Mouse (Mus musculus): ENCODE data around the gene Eif4g3.
"Not testable (repeated sequence)": the region's sequence is repeated elsewhere in the genome, so short reads cannot be mapped to it uniquely, and the experiment has no call there.

The Eif4g3 gene

GRCm38 (mm10) chr4:137970623-137971199 is 22.1 kb upstream of the Eif4g3 start:
- CTCF ChIA-PET: not testable (repeated sequence)

GRCm38 (mm10) chr4:137974856-137975432 is 17.9 kb upstream of the Eif4g3 start:
- POLR2A ChIA-PET: not testable (repeated sequence)

More at GRCm38 (mm10) chr4:137970623-137971199, 22.1 kb upstream of the Eif4g3 start:
- POLR2A ChIA-PET: not testable (repeated sequence)

DNA sequence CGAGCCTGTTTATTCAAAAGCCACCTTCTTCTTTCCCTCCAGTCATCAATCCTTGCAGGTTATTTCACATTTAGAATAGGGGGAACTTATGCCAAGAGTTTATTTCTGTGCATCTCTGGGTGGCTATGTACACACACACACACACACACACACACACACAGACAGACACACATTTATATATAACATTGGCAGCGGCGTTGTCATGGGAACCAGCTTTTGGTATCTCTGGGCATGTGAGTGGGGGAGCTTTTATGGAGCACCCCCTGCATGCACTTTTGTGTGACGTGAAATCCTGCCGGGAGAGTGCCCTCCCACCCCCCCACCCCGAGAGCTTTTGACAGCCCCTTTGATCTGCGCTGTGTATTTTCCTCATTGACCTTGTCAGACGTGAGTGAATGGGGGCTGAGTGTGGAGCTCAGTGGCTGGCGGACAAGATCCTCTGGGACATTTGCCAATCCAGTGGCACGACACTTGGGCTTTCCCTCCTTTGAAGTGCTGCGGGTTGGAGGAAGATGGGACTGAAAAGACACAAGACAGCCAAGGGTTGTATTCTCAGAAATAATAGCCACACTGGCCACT is 13.7 kb upstream of the Eif4g3 start:
- CTCF ChIA-PET, POLR2A ChIA-PET: not testable (repeated sequence)

More at GRCm38 (mm10) chr4:137974856-137975432, 17.9 kb upstream of the Eif4g3 start:
- CTCF ChIA-PET: not testable (repeated sequence)

DNA sequence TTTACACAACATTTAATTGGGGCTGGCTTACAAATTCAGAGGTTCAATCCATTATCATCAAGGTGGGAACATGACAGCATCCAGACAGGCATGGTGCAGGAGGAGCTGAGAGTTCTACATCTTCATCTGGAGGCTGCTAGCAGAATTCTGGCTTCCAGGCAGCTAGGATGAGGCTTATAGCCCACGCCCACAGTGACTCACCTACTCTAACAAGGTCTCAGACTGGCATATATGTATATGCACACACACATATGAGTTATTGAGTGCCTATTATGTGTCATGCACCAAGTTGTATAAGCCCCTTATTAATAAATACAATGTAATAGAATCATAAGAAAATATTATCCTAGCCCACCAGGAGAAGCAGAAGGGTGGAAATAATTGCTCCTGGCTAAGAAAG is 10.0 kb upstream of the Eif4g3 start:
- ChIA-PET POLR2A (no interaction called here), CTCF (no interaction called here)

DNA sequence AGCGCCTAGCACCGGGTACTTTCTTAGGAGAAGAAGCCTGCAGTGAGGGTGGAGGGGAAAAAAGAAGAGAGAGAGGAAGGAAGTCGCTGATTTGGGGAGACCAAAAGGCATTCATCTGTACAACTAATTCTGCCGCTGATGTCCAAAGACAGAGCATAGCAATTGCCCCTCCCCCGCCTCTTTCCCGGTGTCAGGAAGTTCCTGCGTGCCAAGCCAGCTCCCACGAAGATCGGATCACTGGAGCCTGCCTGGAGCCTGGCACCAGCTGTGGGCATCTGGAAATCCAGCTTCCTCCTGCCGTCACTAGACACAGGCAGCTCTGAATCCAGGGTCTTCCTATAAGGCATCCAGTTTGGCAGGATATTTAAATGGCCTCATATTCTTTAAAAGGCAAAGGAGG is 8.6 kb upstream of the Eif4g3 start:
- POLR2A ChIA-PET: interaction anchor here in 1 of 4 experiments (0.5 kb wide), 1 partner anchor 359 kb away, joined by 3 read pairs; no protein-coding TSS in a partner anchor
- CTCF ChIA-PET: interaction anchor here in 2 of 4 experiments (0.6 to 0.8 kb wide), 3 partner anchors 15 to 122 kb away, joined by 3 to 12 read pairs (median 4); no protein-coding TSS in a partner anchor

DNA sequence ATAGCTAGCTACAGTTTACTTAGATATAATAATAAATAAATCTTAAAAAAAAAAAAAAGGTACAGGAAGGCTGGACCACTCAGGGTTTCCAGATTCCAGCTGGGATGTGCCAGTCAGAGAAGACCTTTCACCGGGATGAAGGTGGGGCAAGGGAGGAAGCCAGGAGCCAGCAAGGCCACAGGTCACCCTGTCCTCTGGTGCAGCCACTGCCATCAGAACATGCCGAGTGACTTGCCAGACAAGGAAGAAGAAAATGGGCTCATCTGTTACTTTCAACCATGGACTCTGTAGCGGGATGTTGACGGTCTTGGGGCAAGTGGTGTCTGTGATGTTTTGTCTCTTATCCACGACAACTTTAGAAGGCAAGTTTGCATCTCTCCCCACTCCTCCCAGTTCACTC is 8.1 kb upstream of the Eif4g3 start:
- POLR2A ChIA-PET: no interaction called here
- CTCF ChIA-PET: interaction anchor here in 2 of 4 experiments (0.7 to 0.8 kb wide), 2 partner anchors 16 to 122 kb away, joined by 3 to 4 read pairs; no protein-coding TSS in a partner anchor

DNA sequence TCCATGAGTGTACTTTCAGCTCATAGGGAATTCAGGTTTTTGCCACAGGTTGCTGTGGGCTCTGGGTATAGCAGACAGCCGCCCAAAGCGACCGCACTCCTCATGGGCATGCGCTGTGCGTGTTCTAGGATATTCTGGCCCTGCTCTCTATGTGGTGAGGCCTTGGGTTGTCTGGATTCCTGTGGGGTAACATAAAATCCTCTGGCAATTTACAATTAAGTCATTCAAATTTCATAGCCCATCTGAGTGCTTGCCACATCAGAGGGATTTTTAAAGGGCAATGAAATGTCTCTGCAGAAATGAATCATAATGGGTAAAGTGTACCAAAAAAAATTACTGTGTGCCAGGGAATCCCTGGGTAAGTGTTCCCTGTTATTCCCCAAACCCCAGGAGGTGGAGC is 3.4 kb upstream of the Eif4g3 start:
- ChIA-PET CTCF (interaction anchor here in 1 of 4 experiments (0.6 kb wide), 1 partner anchor 294 kb away, joined by 5 read pairs; no protein-coding TSS in a partner anchor), POLR2A (no interaction called here)

DNA sequence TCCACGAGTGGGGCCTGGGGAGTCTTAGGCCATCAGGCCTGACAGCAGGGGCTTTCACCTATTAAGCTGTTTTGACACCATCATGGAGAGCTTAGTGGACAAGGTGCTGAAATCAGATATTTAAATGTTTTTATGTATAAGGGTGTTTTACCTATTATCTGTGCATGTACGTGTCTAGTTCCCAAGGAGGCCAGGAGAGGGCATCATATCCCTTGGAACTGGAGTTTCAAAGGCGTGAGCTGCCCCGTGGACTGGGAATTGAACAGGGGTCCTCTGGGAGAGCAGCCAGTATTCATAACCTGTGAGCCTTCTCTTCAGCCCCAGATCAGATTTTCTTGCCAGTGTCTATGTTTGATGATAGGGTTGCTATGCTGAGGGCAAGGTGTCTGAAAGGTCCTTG is 2.4 kb upstream of the Eif4g3 start:
- POLR2A ChIA-PET: interaction anchor here in 2 of 4 experiments (0.5 to 1.4 kb wide), 3 partner anchors 129 to 262 kb away, joined by 3 read pairs; no protein-coding TSS in a partner anchor
- CTCF ChIA-PET: interaction anchor here (0.6 to 1.4 kb wide), 13 partner anchors 24 to 163 kb away, joined by 3 to 11 read pairs (median 3); no protein-coding TSS in a partner anchor

DNA sequence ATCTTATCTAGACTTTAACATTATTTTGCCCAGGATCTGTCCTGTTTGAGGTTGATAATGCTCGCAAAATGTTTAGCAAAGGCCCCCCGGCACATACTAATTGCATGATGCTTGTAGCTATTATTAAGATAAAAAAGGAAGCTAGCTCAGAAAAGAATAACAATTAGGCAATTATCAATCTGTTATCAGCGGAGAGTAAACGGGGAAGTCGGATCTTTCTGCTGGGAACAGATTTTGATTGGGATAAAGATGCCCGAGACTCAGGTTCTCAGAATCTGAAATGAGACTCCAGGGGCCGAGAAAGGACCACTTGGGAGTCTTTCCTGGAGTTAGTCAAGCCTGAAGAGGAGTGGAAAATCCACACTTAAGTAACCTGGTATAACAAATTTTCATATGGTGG is 1.6 kb upstream of the Eif4g3 start:
- ChIA-PET CTCF (interaction anchor here (0.5 to 1.4 kb wide), 18 partner anchors 9 to 384 kb away, joined by 3 to 11 read pairs (median 4); no protein-coding TSS in a partner anchor), POLR2A (interaction anchor here in 1 of 4 experiments (0.6 to 3.7 kb wide), 6 partner anchors 14 to 1276 kb away, joined by 3 to 18 read pairs (median 3); no protein-coding TSS in a partner anchor)

- CTCF ChIA-PET: interaction anchor here in 2 of 4 experiments (0.8 to 1.7 kb wide), 6 partner anchors 12 to 323 kb away, joined by 3 to 5 read pairs (median 4); partner anchors contain the start of gene Hp1bp3 (in 1 of the 2)
- POLR2A ChIA-PET: interaction anchor here in 3 of 4 experiments (0.8 to 3.7 kb wide), 6 partner anchors 12 to 311 kb away, joined by 3 to 18 read pairs (median 4); partner anchors contain the start of gene Ddost (in 1 of the 3)
Measured at GRCm38 (mm10) chr4:137993291-137993758, 503 bp downstream of the Eif4g3 start.

GRCm38 (mm10) chr4:137993821-137994561 is 1.2 kb downstream of the Eif4g3 start:
- ChIA-PET CTCF (interaction anchor here in 2 of 4 experiments (0.6 to 1.4 kb wide), 2 partner anchors 26 to 84 kb away, joined by 4 to 5 read pairs; no protein-coding TSS in a partner anchor), POLR2A (interaction anchor here in 3 of 4 experiments (0.5 to 3.7 kb wide), 9 partner anchors 10 to 868 kb away, joined by 3 to 18 read pairs (median 3); partner anchors contain the start of gene Ddost (in 1 of the 3))

DNA sequence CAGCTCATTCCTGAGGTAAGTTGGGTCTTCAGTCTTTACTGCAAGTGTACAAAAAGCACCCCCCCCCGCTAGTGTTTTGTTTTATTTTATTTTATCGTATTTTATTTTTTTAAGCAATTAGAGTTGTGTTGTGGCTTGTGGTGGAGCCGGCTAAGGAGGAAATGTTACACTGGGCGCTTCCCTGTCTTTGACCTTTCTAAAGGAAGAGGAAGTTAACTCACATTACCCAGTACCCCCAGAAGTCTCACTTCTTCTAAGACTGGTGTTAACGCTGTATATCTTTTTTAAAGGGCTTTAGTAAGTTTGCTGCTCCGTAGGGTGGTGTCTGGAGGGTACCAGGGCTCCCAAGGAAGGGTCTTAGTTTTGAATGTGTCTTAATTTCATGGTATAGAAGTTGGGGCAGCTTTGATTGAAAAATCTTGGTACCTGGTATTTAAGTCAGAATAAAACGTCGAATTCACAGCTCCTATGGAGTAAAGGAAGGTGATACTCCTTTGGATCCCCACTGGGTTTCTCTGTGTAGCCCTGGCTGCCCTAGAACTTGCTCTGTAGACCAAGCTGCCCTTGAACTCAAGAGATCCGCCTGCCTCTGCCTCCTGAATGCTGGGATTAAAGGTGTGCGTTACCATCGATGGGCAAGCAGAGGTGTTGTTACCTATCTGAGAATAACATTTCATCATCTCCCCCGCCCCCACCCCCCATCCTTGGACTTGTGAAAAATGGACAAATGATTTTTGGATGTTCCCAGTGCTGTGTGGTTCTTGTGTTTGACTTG is 1.9 kb downstream of the Eif4g3 start:
- ChIA-PET CTCF (interaction anchor here in 2 of 4 experiments (0.6 to 1.7 kb wide), 3 partner anchors 85 to 138 kb away, joined by 3 to 4 read pairs (median 4); no protein-coding TSS in a partner anchor), POLR2A (interaction anchor here (0.5 to 3.7 kb wide), 8 partner anchors 10 to 1368 kb away, joined by 3 to 18 read pairs (median 4); no protein-coding TSS in a partner anchor)

DNA sequence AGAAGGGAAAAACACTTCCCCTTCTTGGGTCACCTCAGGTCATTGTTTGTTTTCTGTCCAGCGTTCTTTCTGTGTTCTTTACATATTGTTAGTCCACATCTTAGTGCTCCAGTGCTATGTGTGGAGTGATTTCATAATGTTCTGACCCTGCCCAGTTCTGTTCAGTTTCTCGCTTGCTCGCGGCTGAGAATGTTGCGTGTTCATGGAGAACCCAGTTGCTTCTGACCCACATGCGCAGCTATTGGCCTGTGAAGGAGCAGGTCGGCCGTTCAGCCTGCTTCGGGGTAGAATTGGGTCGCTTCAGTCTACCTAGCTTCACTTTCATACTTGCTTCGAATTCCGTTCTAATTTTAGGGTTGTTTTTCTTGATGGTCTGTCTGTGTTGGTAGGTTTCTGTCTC is 2.6 kb downstream of the Eif4g3 start:
- CTCF ChIA-PET: interaction anchor here in 1 of 4 experiments (0.7 to 1.7 kb wide), 2 partner anchors 124 to 139 kb away, joined by 3 to 4 read pairs; no protein-coding TSS in a partner anchor
- POLR2A ChIA-PET: interaction anchor here in 2 of 4 experiments (0.6 kb wide), 2 partner anchors 23 to 1367 kb away, joined by 4 to 5 read pairs; no protein-coding TSS in a partner anchor

- POLR2A ChIA-PET: interaction anchor here in 1 of 4 experiments (0.6 kb wide), 1 partner anchor 8 kb away, joined by 3 read pairs; no protein-coding TSS in a partner anchor
- CTCF ChIA-PET: interaction anchor here in 2 of 4 experiments (0.6 to 1.2 kb wide), 4 partner anchors 8 to 284 kb away, joined by 3 to 4 read pairs (median 3); no protein-coding TSS in a partner anchor
Measured at GRCm38 (mm10) chr4:137998232-137998631, 5.4 kb downstream of the Eif4g3 start.

- POLR2A ChIA-PET: interaction anchor here in 2 of 4 experiments (0.5 to 0.9 kb wide), 3 partner anchors 9 to 249 kb away, joined by 3 to 4 read pairs (median 4); partner anchors contain the start of genes Kif17 (in 1 of the 2) and Sh2d5 (in 1 of the 2)
Measured at GRCm38 (mm10) chr4:138000682-138001081, 7.9 kb downstream of the Eif4g3 start.

DNA sequence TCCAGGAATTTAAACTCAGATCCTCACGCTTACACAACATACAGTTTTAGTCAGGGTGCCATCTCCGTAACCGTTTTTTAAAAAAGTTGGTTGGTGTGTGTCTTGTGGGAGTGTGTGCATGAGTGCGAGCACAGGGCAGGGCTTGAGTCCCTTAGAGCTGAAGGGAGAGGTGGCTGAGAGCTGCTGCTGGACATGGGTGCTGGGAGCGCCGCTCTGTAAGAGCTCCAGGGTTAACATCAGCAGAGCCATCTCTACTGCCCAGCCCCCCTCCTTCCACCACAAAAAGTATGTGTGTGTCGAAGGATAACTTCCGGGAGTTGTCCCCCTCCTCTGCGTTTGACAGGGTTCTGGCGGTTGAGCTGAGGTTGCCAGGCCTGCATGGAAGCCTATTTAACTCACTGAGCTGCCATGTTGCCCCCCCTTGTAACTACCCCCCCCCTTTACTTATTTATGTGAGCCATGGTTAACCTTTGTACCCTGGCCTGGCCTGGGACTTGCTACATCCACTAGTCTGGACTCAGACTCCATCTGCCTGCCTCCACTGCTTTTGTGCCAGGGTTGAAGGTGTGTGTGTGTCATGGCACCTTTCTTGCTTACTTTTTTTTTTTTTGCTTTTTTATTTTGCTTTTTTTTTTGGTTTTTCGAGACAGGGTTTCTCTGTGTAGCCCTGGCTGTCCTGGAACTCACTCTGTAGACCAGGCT is 11.2 kb downstream of the Eif4g3 start:
- POLR2A ChIA-PET: interaction anchor here in 2 of 4 experiments (0.9 to 3.3 kb wide), 2 partner anchors 10 to 11 kb away, joined by 3 to 18 read pairs; partner anchors contain the start of gene Eif4g3 (in 1 of the 2)
- CTCF ChIA-PET: no interaction called here

More at GRCm38 (mm10) chr4:138000682-138001081, 7.9 kb downstream of the Eif4g3 start:
- CTCF ChIA-PET: interaction anchor here in 1 of 4 experiments (0.6 kb wide), 1 partner anchor 9 kb away, joined by 3 read pairs; no protein-coding TSS in a partner anchor

Data from embryonic stem cell, embryonic (primary cell).